Mouse (Mus musculus): ENCODE data around the gene Foxa3.
"Not testable (repeated sequence)": the region's sequence is repeated elsewhere in the genome, so short reads cannot be mapped to it uniquely, and the experiment has no call there.

Foxa3 gene

GRCm38 (mm10) chr7:19023357-19023814 is at the start of gene Foxa3:
Gene Foxa3, minus strand, starts transcription at chr7:19023538.
- peak; percentile 84 for DNase-seq

GRCm38 (mm10) chr7:19071024-19071423 is 47.7 kb upstream of the Foxa3 start:
- DNase-seq, result not testable (repeated sequence)

DNA sequence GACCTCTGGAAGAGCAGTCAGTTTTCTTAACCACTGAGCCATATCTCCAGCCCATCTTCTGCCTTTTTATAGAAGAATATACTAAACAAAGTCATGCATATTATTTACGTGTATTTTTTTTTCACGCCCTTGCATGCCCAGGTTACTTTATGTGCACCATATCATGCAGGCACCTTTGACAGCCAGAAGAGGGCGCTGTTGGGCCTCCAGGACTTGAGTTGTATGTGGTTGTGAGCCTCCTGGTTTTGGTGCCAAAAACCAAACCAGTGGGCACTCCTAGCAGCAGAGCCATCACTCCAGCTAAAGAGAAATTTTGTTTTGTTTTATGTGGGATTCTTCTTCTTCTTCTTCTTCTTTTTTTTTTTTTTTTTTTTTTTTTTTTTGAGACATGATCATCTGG is 46.2 kb upstream of the Foxa3 start:
- no peak for DNase-seq

GRCm38 (mm10) chr7:19068707-19069106 is 45.4 kb upstream of the Foxa3 start:
- no peak for DNase-seq

DNA sequence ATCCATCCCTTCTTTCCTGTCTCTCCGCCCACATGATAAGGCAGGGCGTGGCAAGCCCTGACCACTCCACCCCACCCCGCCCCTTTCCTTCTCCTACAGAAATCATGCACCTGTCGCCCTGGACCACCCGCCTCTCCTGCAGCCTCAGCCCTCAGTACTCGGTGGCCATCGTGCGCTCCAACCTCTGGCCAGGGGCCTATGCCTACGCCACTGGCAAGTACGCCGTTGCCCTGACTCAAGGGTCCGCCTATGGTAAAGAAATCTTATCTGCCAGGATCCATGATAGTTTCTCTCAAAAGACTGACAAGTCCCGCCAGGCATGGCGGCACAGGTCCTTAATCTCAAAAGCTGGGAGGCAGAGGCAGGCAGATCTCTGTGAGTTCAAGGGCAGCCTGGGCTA is 44.6 kb upstream of the Foxa3 start:
- no peak for DNase-seq

DNA sequence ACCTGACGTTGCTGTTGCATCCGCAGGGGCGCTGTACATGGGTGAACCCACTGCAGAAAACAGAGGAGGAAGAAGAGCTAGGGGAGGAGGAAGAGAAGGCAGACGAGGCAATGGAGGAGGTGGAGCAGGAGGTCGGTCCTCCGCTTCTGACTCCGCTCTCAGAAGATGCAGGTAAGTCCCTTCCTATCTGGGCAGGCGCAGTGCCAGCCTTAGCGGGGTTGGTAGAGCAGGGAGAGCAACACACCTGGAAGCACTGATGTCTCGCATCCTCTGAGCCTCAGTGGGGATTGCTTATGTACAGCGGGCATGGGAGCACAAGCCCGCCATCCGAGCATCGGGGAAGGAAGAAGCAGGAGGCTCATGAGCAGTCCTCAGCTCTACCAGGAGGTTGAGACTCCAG is 43.7 kb upstream of the Foxa3 start:
- DNase-seq, result no peak

- no peak for DNase-seq
Observed at GRCm38 (mm10) chr7:19065896-19066295, 42.6 kb upstream of the Foxa3 start.

- DNase-seq, result no peak
Observed at GRCm38 (mm10) chr7:19057405-19057804, 34.1 kb upstream of the Foxa3 start.

DNA sequence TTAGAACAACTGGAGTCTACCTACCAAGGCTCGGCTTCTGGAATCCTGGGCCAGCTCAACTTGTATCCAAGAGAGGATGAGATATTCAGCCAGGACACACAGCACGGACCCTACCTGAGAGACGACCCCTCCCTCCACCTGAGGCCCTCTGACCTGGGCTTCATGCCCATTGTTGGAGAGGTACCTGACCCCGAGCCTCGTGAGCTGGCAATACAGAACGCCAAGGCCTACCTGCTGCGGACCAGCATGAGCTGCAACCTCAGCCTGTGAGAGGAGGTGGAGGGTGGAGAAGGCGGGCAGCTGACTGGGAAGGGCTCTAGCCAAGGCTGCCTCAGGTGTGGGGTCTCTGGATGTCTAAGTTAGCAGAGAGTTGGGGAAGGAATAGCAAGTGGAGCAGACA is 31.8 kb upstream of the Foxa3 start:
- no peak for DNase-seq

DNA sequence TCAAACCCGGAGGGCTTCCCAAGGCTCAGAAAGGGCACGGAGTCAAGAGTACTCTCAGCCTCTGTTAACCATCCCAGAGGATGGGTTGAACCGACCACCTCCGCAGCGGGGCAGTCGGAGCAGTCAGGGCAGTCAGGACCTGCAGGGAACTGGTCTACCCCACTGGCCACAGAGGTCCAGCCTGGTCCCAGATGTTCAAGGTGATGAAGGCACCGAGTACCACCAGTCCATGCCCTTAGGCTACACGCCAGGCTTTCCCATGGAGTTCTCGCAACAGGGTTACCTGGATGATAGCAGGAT is 31.4 kb upstream of the Foxa3 start:
- DNase-seq, result no peak

DNA sequence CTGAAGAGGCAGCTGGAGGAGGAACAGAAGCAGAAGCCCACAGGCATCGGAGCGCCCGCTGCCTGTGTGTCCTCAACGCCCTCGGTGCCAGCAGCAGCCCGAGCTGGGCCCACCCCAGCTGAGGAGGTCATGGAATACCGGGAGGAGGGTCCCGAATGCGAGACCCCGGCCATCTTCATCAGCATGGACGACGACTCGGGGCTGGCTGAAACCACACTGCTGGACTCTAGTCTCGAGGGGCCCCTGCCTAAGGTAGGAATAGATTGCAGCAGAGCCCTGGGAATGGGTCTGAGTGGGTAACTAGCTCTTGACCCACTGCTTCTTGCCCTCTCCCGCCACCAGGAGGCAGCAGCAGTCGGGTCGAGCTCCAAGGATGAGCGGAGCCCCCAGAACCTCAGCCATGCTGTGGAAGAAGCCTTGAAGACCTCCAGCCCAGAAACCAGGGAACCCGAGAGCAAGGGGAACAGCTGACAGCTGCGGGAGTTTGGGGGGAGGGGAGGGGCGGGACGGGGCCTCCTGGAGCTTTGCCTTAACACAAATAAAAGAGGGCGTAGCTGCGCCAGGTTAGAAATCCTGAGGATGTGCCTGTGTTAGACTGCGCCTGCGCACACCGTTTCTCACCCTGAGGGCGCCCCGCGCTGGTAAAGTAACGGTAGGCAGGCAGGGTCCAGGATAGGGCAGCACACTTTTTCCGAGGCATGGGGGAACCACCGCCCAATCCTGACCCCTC is 30.9 kb upstream of the Foxa3 start, which contains the start of gene Rsph6a:
TSS of gene Rsph6a (plus strand) at position 644 of the 730 bp plus-strand sequence.
- DNase-seq, result peak; percentile 46

DNA sequence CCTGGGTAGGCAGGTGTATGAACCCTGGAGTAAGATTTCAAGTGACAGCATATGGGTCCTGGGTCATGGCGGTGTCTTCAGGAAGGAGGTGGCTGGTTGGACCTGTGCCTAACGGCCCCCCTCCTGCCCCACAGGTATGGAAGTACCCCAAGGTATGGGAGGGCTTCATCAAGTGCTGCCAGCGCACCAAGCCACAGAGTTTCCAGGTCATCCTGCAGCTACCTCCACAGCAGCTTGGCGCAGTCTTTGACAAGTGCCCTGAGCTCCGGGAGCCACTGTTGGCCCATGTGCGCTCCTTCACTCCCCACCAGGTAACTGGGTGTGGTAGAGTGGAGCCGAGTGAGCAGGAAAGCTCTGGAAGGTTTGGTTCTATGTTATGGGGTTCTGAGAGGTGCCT is 29.8 kb upstream of the Foxa3 start:
- no peak for DNase-seq

GRCm38 (mm10) chr7:19052345-19053135 is 29.2 kb upstream of the Foxa3 start:
- DNase-seq, result no peak

- no peak for DNase-seq
Observed at GRCm38 (mm10) chr7:19051161-19051560, 27.8 kb upstream of the Foxa3 start.

- DNase-seq, result no peak
Observed at GRCm38 (mm10) chr7:19050172-19050571, 26.8 kb upstream of the Foxa3 start.

GRCm38 (mm10) chr7:19049252-19049651 is 25.9 kb upstream of the Foxa3 start:
- no peak for DNase-seq

- no peak for DNase-seq
Observed at GRCm38 (mm10) chr7:19048006-19048527, 24.7 kb upstream of the Foxa3 start.

DNA sequence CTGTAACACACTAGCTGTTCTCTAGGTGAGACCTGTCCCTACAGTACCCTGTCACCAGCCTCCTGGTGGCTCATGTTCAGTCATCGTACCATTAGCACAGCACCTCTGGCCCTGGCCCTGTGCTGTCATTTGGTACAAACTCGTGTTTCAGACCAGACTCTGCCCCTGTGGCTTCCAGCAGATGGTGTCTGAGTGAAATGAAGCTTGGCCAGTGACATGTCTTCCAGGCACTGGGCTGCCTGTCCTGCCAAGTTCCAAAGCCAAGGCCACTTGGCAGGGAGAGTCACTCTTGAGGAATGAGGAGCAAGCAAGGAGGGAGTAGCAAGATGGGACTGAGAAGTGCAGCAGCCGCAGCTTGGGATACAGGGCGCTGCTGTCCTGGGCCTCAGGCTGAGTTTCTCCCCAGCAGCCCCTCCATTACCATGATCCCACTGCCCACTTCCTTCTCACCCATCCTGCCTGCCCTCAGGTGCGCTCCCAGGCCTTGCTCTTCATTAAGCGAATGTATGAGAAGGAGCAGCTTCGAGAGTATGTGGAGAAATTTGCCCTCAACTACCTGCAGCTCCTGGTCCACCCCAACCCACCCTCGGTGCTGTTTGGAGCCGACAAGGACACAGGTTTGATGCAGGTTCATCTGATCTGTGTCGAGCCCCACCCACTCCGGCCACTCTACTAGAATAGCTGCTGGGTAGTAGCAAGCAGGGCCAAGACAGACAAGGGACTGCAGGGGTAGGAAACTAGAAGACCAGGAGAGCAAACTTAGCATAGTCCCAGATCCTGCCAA is 23.1 kb upstream of the Foxa3 start:
- DNase-seq, result peak; percentile 84

DNA sequence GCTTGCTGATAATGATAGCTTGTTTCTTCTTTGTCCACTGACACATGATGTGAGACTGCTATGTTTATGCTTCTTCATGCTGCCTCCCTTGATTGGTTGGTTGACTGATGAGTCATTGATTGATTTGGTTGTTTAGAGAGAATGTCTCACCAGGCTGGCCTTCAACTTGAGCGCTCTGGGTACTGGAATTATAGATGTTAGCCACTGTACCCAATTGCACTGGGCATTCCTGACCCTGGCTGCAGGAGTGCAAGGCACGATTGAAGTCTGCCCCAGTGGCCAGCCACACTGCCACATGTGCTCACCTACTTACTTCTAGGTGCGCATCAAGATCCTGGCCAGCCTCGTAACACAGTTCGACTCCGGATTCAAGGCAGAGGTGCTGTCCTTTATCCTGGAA is 21.3 kb upstream of the Foxa3 start:
- DNase-seq, result no peak

- no peak for DNase-seq
Observed at GRCm38 (mm10) chr7:19031641-19032040, 8.3 kb upstream of the Foxa3 start.

- DNase-seq, result no peak
Observed at GRCm38 (mm10) chr7:19029084-19029653, 5.8 kb upstream of the Foxa3 start.

- no peak for DNase-seq
Observed at GRCm38 (mm10) chr7:19028067-19028466, 4.7 kb upstream of the Foxa3 start.

All from cerebellum, adult 11-12 months (tissue).